Mouse (Mus musculus) ES-E14 (cell line): ENCODE measurements around the gene Gm10160.

Source experiments
- CHD2 ChIP-seq: IDR thresholded peaks from 2 replicates; pipeline ENCODE4 v1.6.1; 2014; ENCODE audit warnings: mild to moderate bottlenecking, low read depth, low read length, inconsistent platforms
- HCFC1 ChIP-seq: IDR thresholded peaks from 2 replicates; pipeline ENCODE4 v1.6.1; 2012; ENCODE audit warnings: low read length, inconsistent platforms, borderline replicate concordance; ENCODE audit not compliant: insufficient read depth
- MAFK ChIP-seq: IDR thresholded peaks from 2 replicates; pipeline ENCODE4 v1.6.1; 2014; ENCODE audit warnings: mild to moderate bottlenecking, low read depth, low read length, inconsistent platforms; ENCODE audit not compliant: insufficient read depth
- ZC3H11A ChIP-seq: IDR thresholded peaks from 2 replicates; pipeline ENCODE4 v1.6.1; 2012; ENCODE audit warnings: low read depth, mild to moderate bottlenecking, inconsistent platforms, low read length, borderline replicate concordance
- ZNF384 ChIP-seq: IDR thresholded peaks from 2 replicates; pipeline ENCODE4 v1.6.1; 2012; ENCODE audit warnings: low read depth, low read length, inconsistent platforms

DNA sequence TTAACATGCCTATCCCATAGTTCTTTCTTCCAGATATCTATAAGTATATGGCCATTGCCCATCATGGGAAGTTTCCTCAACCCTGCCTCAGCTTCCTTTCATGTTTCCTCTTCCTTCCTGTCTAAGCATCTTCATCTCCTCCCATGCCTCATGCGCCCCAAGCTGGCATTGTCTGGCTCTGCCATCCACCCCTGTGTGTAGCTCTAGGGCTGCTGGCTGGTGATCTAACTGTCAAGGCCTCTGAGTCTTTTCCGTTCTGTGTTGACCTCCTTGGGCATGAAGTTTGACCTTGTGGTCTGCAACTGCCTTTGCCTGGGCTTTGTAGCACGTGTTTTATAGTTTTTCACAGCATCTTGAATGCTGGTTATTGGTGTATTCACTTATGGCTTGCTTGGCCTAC is 10.3 kb downstream of the Gm10160 start:
- no peak for TF ChIP-seq ZC3H11A
- no peak for TF ChIP-seq MAFK
- no peak for TF ChIP-seq ZNF384
- TF ChIP-seq HCFC1: no peak
- TF ChIP-seq CHD2: no peak
